Mouse (Mus musculus) spleen, adult 2 months (tissue): ENCODE results near the gene 1300017J02Rik. TPM values are rescaled to one million over a fixed set of nuclear protein-coding genes. Genes with fewer than 3 reads are reported as not detected.

Experiments used
- DNase-seq, 2 experiments: peaks; one replicate each; pipeline versions ENCODE4 v3.0.0 to v3.0.0-alpha.2; 2012 to 2021; ENCODE audit warnings: low spot score in 2 of 2, low read depth in 1 of 2
- H3K27ac ChIP-seq: fragments of 200-500 bp; 2 replicates; pipeline ENCODE4 v1.5.1; 2012; ENCODE audit warnings: low read length, inconsistent platforms; ENCODE audit not compliant: insufficient read depth
- H3K27me3 ChIP-seq: fragments of 200-500 bp; 2 replicates; pipeline ENCODE4 v1.6.1; 2012; ENCODE audit warnings: mild to moderate bottlenecking, moderate library complexity, low read length, inconsistent platforms; ENCODE audit not compliant: control insufficient read depth, insufficient read depth
- H3K36me3 ChIP-seq: fragments of 200-500 bp; 2 replicates; pipeline ENCODE4 v1.6.1; 2012; ENCODE audit warnings: mild to moderate bottlenecking, low read length, inconsistent platforms; ENCODE audit not compliant: control insufficient read depth, insufficient read depth
- H3K4me1 ChIP-seq: fragments of 200-500 bp; 2 replicates; pipeline ENCODE4 v1.6.1; 2011; ENCODE audit warnings: inconsistent platforms; ENCODE audit not compliant: control insufficient read depth, insufficient read depth, insufficient read length
- H3K4me3 ChIP-seq: fragments of 200-500 bp; 2 replicates; pipeline ENCODE4 v1.5.1; 2011; ENCODE audit warnings: mild to moderate bottlenecking, inconsistent platforms; ENCODE audit not compliant: insufficient read depth, insufficient read length; ENCODE audit errors: extremely low read depth
- CTCF ChIP-seq: fragments of 200-500 bp; IDR thresholded peaks from 2 replicates; pipeline ENCODE4 v1.5.1; 2011; ENCODE audit warnings: mild to moderate bottlenecking, inconsistent platforms; ENCODE audit not compliant: insufficient read depth, insufficient read length, insufficient replicate concordance; ENCODE audit errors: extremely low read depth
- POLR2A ChIP-seq: fragments of 200-500 bp; IDR thresholded peaks from 2 replicates; pipeline ENCODE4 v1.6.1; 2011; ENCODE audit warnings: low read depth, low read length, inconsistent platforms
- WGBS: fragments of 180-500 bp; shearing (Covaris S2); methylation state at CpG from one replicate; pipeline ENCODE4 v1.1.7; 2018; 5-methylcytosine and 5-hydroxymethylcytosine counted together
- polyA plus RNA-seq: library from polyadenylated mRNA; depleted of rRNA; stranded (reverse); fragments of >200 nt; gene quantifications from 2 replicates; pipeline ENCODE4 v1.2.3, GENCODE M21; 2012

The 1300017J02Rik gene
- polyA plus RNA-seq, 1 experiment = 8.0 TPM

GRCm38 (mm10) chr9:103229037-103229867 lies 75.6 kb downstream of the 1300017J02Rik start:
- Histone ChIP-seq H3K27ac (no peak overlapping the region), H3K36me3 (no peaks in the 10 kb centered on the region), H3K4me3 (peak overlapping the region; percentile 15; the same call in 1 of the 2 replicates), H3K27me3 (no peaks in the 10 kb centered on the region), H3K4me1 (peaks cover 2% of the 10 kb centered on the region; the same call in 1 of the 2 replicates)
- 88% methylated on average over 15 of the region's 15 CpGs for WGBS
- TF ChIP-seq POLR2A (no peak), CTCF (no peak)
- no peak for DNase-seq

- Histone ChIP-seq H3K27ac (no peak overlapping the region), H3K4me1 (peaks cover 2% of the 10 kb centered on the region; the same call in 1 of the 2 replicates), H3K4me3 (no peak overlapping the region), H3K27me3 (no peaks in the 10 kb centered on the region), H3K36me3 (no peaks in the 10 kb centered on the region)
- WGBS = 73% methylated on average over 13 of the region's 13 CpGs
- no peak for DNase-seq
- TF ChIP-seq CTCF = no peak
- no peak for TF ChIP-seq POLR2A
Observed at GRCm38 (mm10) chr9:103228370-103229003, 76.4 kb downstream of the 1300017J02Rik start.

GRCm38 (mm10) chr9:103227760-103228159 lies 77.1 kb downstream of the 1300017J02Rik start:
- Histone ChIP-seq H3K4me3 (no peak overlapping the region), H3K36me3 (no peaks in the 10 kb centered on the region), H3K27me3 (no peaks in the 10 kb centered on the region), H3K4me1 (peaks cover 2% of the 10 kb centered on the region; the same call in 1 of the 2 replicates), H3K27ac (no peak overlapping the region)
- no peak for DNase-seq
- 96% methylated on average over 16 of the region's 16 CpGs for WGBS
- TF ChIP-seq CTCF (no peak), POLR2A (no peak)

- Histone ChIP-seq H3K4me1 (peaks cover 2% of the 10 kb centered on the region; the same call in 1 of the 2 replicates), H3K27ac (no peak overlapping the region), H3K27me3 (no peaks in the 10 kb centered on the region), H3K36me3 (no peaks in the 10 kb centered on the region), H3K4me3 (no peak overlapping the region)
- TF ChIP-seq POLR2A (no peak), CTCF (no peak)
- WGBS = 90% methylated on average over 15 of the region's 15 CpGs
- no peak for DNase-seq
Observed at GRCm38 (mm10) chr9:103226806-103227205, 78.1 kb downstream of the 1300017J02Rik start.

GRCm38 (mm10) chr9:103225464-103225863 lies 79.4 kb downstream of the 1300017J02Rik start:
- H3K27ac ChIP-seq = no peak overlapping the region
- peak; percentile 33; the same call in 1 of the 2 replicates for TF ChIP-seq CTCF
- no peak for TF ChIP-seq POLR2A
- no peak overlapping the region for H3K4me3 ChIP-seq
- H3K36me3 ChIP-seq = no peaks in the 10 kb centered on the region
- peaks cover 2% of the 10 kb centered on the region; the same call in 1 of the 2 replicates for H3K4me1 ChIP-seq
- no peaks in the 10 kb centered on the region for H3K27me3 ChIP-seq
- no peak for DNase-seq
- 78% methylated on average over 3 of the region's 3 CpGs for WGBS

- no peak for TF ChIP-seq POLR2A
- no peak for TF ChIP-seq CTCF
- WGBS = 91% methylated on average over 7 of the region's 7 CpGs
- Histone ChIP-seq H3K27me3 (no peaks in the 10 kb centered on the region), H3K4me1 (no peaks in the 10 kb centered on the region), H3K27ac (no peak overlapping the region), H3K4me3 (no peak overlapping the region), H3K36me3 (no peaks in the 10 kb centered on the region)
- DNase-seq = no peak
Observed at GRCm38 (mm10) chr9:103224721-103225120, 80.2 kb downstream of the 1300017J02Rik start.

GRCm38 (mm10) chr9:103214281-103214680 lies 90.6 kb downstream of the 1300017J02Rik start:
- no peaks in the 10 kb centered on the region for H3K4me1 ChIP-seq
- H3K4me3 ChIP-seq = no peak overlapping the region
- H3K36me3 ChIP-seq = no peaks in the 10 kb centered on the region
- WGBS = 74% methylated on average over 6 of the region's 6 CpGs
- no peak for DNase-seq
- no peak for TF ChIP-seq POLR2A
- no peak for TF ChIP-seq CTCF
- no peak overlapping the region for H3K27ac ChIP-seq
- no peaks in the 10 kb centered on the region for H3K27me3 ChIP-seq
